Mouse (Mus musculus) E14TG2a.4 (cell line): ENCODE data around the gene Smad9.

Experiments
- CTCF ChIP-seq: conservative IDR thresholded peaks from 2 replicates; pipeline ENCODE4 v1.5.1; 2014; ENCODE audit warnings: low read length
- POU5F1 ChIP-seq: IDR thresholded peaks from 2 replicates; pipeline ENCODE4 v1.6.1; 2014; ENCODE audit warnings: low read length, borderline replicate concordance

GRCm38 (mm10) chr3:54756058-54756457 lies 676 bp downstream of the Smad9 start:
- TF ChIP-seq CTCF: no peak
- no peak for TF ChIP-seq POU5F1
